Mouse (Mus musculus) bone marrow, adult 2 months (tissue): Measurements from ENCODE around the gene Copg1. TPM values are rescaled to one million over a fixed set of nuclear protein-coding genes. Genes with fewer than 3 reads are reported as not detected.
A peak's percentile ranks its signal among the peaks of the same experiment; 100 is the strongest.

Source experiments
- H3K27ac ChIP-seq: fragments of 200-500 bp; 2 replicates; pipeline ENCODE4 v1.5.1; 2012; ENCODE audit warnings: low read depth, mild to moderate bottlenecking, control low read depth, inconsistent platforms, low read length; ENCODE audit not compliant: control insufficient read depth, poor library complexity, insufficient read depth
- H3K4me1 ChIP-seq: fragments of 200-500 bp; 2 replicates; pipeline ENCODE4 v1.6.1; 2011; ENCODE audit warnings: low read length; ENCODE audit not compliant: control insufficient read depth, insufficient read depth
- H3K4me3 ChIP-seq: fragments of 200-500 bp; replicated peaks from 2 replicates; pipeline ENCODE3; 2011; ENCODE audit warnings: mild to moderate bottlenecking, low read depth, low read length, control low read depth; ENCODE audit not compliant: control insufficient read depth
- CTCF ChIP-seq: fragments of 200-500 bp; IDR thresholded peaks from 2 replicates; pipeline ENCODE4 v1.5.1; 2011; ENCODE audit warnings: low read length, control low read depth; ENCODE audit not compliant: control insufficient read depth, insufficient read depth
- POLR2A ChIP-seq: fragments of 200-500 bp; IDR thresholded peaks from 2 replicates; pipeline ENCODE4 v1.6.1; 2011; ENCODE audit warnings: low read depth, mild to moderate bottlenecking, control low read depth, low read length, borderline replicate concordance; ENCODE audit not compliant: control insufficient read depth
- whole genome bisulfite sequencing: fragments of 180-500 bp; shearing (Covaris S2); methylation state at CpG from one replicate; pipeline ENCODE4 v1.1.7; 2018; 5-methylcytosine and 5-hydroxymethylcytosine counted together
- polyA plus RNA-seq: library from polyadenylated mRNA; stranded (reverse); fragments of >200 nt; gene quantifications from 2 replicates; pipeline ENCODE4 v1.2.4, GENCODE M21; 2011; ENCODE audit warnings: low replicate concordance; ENCODE audit not compliant: missing spikeins, insufficient read depth, insufficient read length

Gene Copg1
- polyA plus RNA-seq, 1 experiment: 63.6 TPM

- Histone ChIP-seq H3K27ac (peak overlapping the region; percentile 94), H3K4me3 (peak overlapping the region; percentile 95), H3K4me1 (peaks cover 3% of the 10 kb centered on the region; the same call in 1 of the 2 replicates)
- TF ChIP-seq CTCF: no peak
- TF ChIP-seq POLR2A: no peak
- WGBS: under 1% methylated on average over 73 of the region's 73 CpGs
Measured at GRCm38 (mm10) chr6:87850155-87850899, 37.3 kb upstream of the Copg1 start.

GRCm38 (mm10) chr6:87850900-87851614, 36.6 kb upstream of the Copg1 start, which contains the start of gene Cnbp:
Gene Cnbp, minus strand, starts transcription at chr6:87851106.
- WGBS: under 1% methylated on average over 55 of the region's 55 CpGs
- H3K4me1 ChIP-seq: peaks cover 3% of the 10 kb centered on the region; the same call in 1 of the 2 replicates
- peak within 1 kb of the TSS; percentile 94 for H3K27ac ChIP-seq
- peak within 1 kb of the TSS; percentile 95 for H3K4me3 ChIP-seq
- TF ChIP-seq POLR2A: peak; percentile 91
- TF ChIP-seq CTCF: no peak

GRCm38 (mm10) chr6:87851871-87852270, 35.7 kb upstream of the Copg1 start:
- Histone ChIP-seq H3K27ac (no peak overlapping the region), H3K4me1 (peaks cover 3% of the 10 kb centered on the region; the same call in 1 of the 2 replicates), H3K4me3 (no peak overlapping the region)
- TF ChIP-seq POLR2A: no peak
- TF ChIP-seq CTCF: no peak
- 81% methylated on average over 6 of the region's 6 CpGs for WGBS

- Histone ChIP-seq H3K4me3 (no peak overlapping the region), H3K27ac (no peak overlapping the region), H3K4me1 (peaks cover 1% of the 10 kb centered on the region; the same call in 1 of the 2 replicates)
- 65% methylated on average over 4 of the region's 4 CpGs for WGBS
- no peak for TF ChIP-seq POLR2A
- no peak for TF ChIP-seq CTCF
Measured at GRCm38 (mm10) chr6:87853446-87853845, 34.2 kb upstream of the Copg1 start.

GRCm38 (mm10) chr6:87857071-87857470, 30.5 kb upstream of the Copg1 start:
- no peak for TF ChIP-seq POLR2A
- H3K4me1 ChIP-seq: no peaks in the 10 kb centered on the region; the same call in 1 of the 2 replicates
- H3K27ac ChIP-seq: no peak overlapping the region
- whole genome bisulfite sequencing: 39% methylated on average over 1 of the region's 1 CpGs
- no peak overlapping the region for H3K4me3 ChIP-seq

GRCm38 (mm10) chr6:87866211-87866610, 21.4 kb upstream of the Copg1 start:
- no peak overlapping the region for H3K27ac ChIP-seq
- WGBS: 70% methylated on average over 6 of the region's 6 CpGs
- H3K4me3 ChIP-seq: no peak overlapping the region
- TF ChIP-seq POLR2A: no peak
- no peak for TF ChIP-seq CTCF
- H3K4me1 ChIP-seq: no peaks in the 10 kb centered on the region

- no peak for TF ChIP-seq CTCF
- no peak for TF ChIP-seq POLR2A
- Histone ChIP-seq H3K4me1 (no peaks in the 10 kb centered on the region), H3K27ac (no peak overlapping the region), H3K4me3 (no peak overlapping the region)
- WGBS: 34% methylated on average over 2 of the region's 2 CpGs
Measured at GRCm38 (mm10) chr6:87867256-87867655, 20.4 kb upstream of the Copg1 start.

- 30% methylated on average over 9 of the region's 9 CpGs for WGBS
- H3K4me1 ChIP-seq: no peaks in the 10 kb centered on the region
- TF ChIP-seq CTCF (no peak), POLR2A (no peak)
- H3K27ac ChIP-seq: no peak overlapping the region
- H3K4me3 ChIP-seq: no peak overlapping the region
Measured at GRCm38 (mm10) chr6:87868871-87869506, 18.6 kb upstream of the Copg1 start.
